Mouse (Mus musculus) CH12.LX (cell line): Measurements from ENCODE around the gene Insig1.

Source experiments
- CTCF ChIP-seq, 2 experiments: IDR thresholded peaks in 1 of 2; conservative IDR thresholded peaks in 1 of 2; 2 replicates each; pipeline ENCODE4 v1.5.1; 2011 to 2012; ENCODE audit warnings: low read depth in 2 of 2, low read length in 2 of 2, improper control_type of control experiment in 1 of 2, inconsistent platforms in 1 of 2, mild to moderate bottlenecking in 1 of 2, moderate library complexity in 1 of 2
- EP300 ChIP-seq: IDR thresholded peaks from 2 replicates; pipeline ENCODE4 v1.6.1; 2011; ENCODE audit warnings: low read length, improper control_type of control experiment
- KAT2A ChIP-seq: IDR thresholded peaks from 2 replicates; pipeline ENCODE4 v1.6.1; 2012; ENCODE audit warnings: low read length, improper control_type of control experiment, inconsistent platforms; ENCODE audit not compliant: insufficient replicate concordance
- MEF2A ChIP-seq: IDR thresholded peaks from 2 replicates; pipeline ENCODE4 v1.6.1; 2014; ENCODE audit warnings: low read depth, mild to moderate bottlenecking, inconsistent platforms, low read length, improper control_type of control experiment, borderline replicate concordance
- MYC ChIP-seq: IDR thresholded peaks from 2 replicates; pipeline ENCODE4 v1.6.1; 2011; ENCODE audit warnings: low read depth, mild to moderate bottlenecking, improper control_type of control experiment, low read length
- NRF1 ChIP-seq: IDR thresholded peaks from 2 replicates; pipeline ENCODE4 v1.6.1; 2014; ENCODE audit warnings: low read depth, mild to moderate bottlenecking, inconsistent platforms, low read length, improper control_type of control experiment, moderate library complexity
- POLR2A ChIP-seq: IDR thresholded peaks from 2 replicates; pipeline ENCODE4 v1.6.1; 2011; ENCODE audit warnings: low read depth, mild to moderate bottlenecking, improper control_type of control experiment, low read length
- RAD21 ChIP-seq: IDR thresholded peaks from 2 replicates; pipeline ENCODE4 v1.6.1; 2011; ENCODE audit warnings: low read depth, mild to moderate bottlenecking, low read length, improper control_type of control experiment, moderate library complexity
- TBP ChIP-seq: conservative IDR thresholded peaks from 2 replicates; pipeline ENCODE4 v1.6.1; 2011; ENCODE audit warnings: low read depth, low read length, improper control_type of control experiment
- USF2 ChIP-seq: conservative IDR thresholded peaks from 2 replicates; pipeline ENCODE4 v1.6.1; 2011; ENCODE audit warnings: low read depth, low read length, improper control_type of control experiment
- ZKSCAN1 ChIP-seq: IDR thresholded peaks from 2 replicates; pipeline ENCODE4 v1.6.1; 2012; ENCODE audit warnings: low read depth, inconsistent platforms, low read length, improper control_type of control experiment, borderline replicate concordance

- TF ChIP-seq CTCF (conservative IDR thresholded peaks at IDR 0.05 in 1 of 2, IDR thresholded peaks at IDR 0.05 in 1 of 2; ENCODE audit: low read depth in 2 of 2, low read length in 2 of 2): no peak
- no peak for TF ChIP-seq POLR2A
- TF ChIP-seq EP300: no peak
- TF ChIP-seq MEF2A: no peak
- no peak for TF ChIP-seq MYC
- TF ChIP-seq KAT2A: no peak
- TF ChIP-seq TBP: no peak
- no peak for TF ChIP-seq NRF1
- no peak for TF ChIP-seq USF2
- no peak for TF ChIP-seq ZKSCAN1
- TF ChIP-seq RAD21: no peak
Observed at GRCm38 (mm10) chr5:28033826-28034225, 37.3 kb upstream of the Insig1 start.
